Mouse (Mus musculus) lung, postnatal 36 days (tissue): ENCODE data around the gene Hnrnpdl.

Experiments
- DNase-seq: peaks from one replicate; pipeline ENCODE4 v3.0.0; 2022; ENCODE audit warnings: mixed read lengths

Hnrnpdl gene

GRCm38 (mm10) chr5:100046096-100046495 lies 6.6 kb upstream of the Hnrnpdl start:
- no peak for DNase-seq

- DNase-seq: no peak
These were observed 5.2 kb upstream of the Hnrnpdl start for GRCm38 (mm10) chr5:100044621-100045020.

GRCm38 (mm10) chr5:100044030-100044429 lies 4.6 kb upstream of the Hnrnpdl start:
- DNase-seq: peak; percentile 30

GRCm38 (mm10) chr5:100043361-100043760 lies 3.9 kb upstream of the Hnrnpdl start:
- DNase-seq: peak; percentile 87

GRCm38 (mm10) chr5:100042467-100042866 lies 3.0 kb upstream of the Hnrnpdl start:
- DNase-seq: peak; percentile 43

GRCm38 (mm10) chr5:100041272-100041671 lies 1.8 kb upstream of the Hnrnpdl start:
- no peak for DNase-seq

GRCm38 (mm10) chr5:100040281-100040784 lies 869 bp upstream of the Hnrnpdl start:
- peak; percentile 39 for DNase-seq

GRCm38 (mm10) chr5:100038714-100039601 lies 506 bp downstream of the Hnrnpdl start:
- DNase-seq: peak; percentile 94

GRCm38 (mm10) chr5:100037965-100038713 lies 1.3 kb downstream of the Hnrnpdl start:
- peak; percentile 92 for DNase-seq

- peak; percentile 56 for DNase-seq
These were observed 2.8 kb downstream of the Hnrnpdl start for GRCm38 (mm10) chr5:100036681-100037080.

- DNase-seq: no peak
These were observed 3.5 kb downstream of the Hnrnpdl start for GRCm38 (mm10) chr5:100035950-100036349.

- no peak for DNase-seq
These were observed 6.8 kb downstream of the Hnrnpdl start for GRCm38 (mm10) chr5:100032646-100033045.

GRCm38 (mm10) chr5:100032107-100032506 lies 7.4 kb downstream of the Hnrnpdl start:
- no peak for DNase-seq

GRCm38 (mm10) chr5:100030069-100030468 lies 9.4 kb downstream of the Hnrnpdl start:
- DNase-seq: peak; percentile 55

- DNase-seq: no peak
These were observed 14.6 kb downstream of the Hnrnpdl start for GRCm38 (mm10) chr5:100024868-100025267.

GRCm38 (mm10) chr5:100024403-100024802 lies 15.1 kb downstream of the Hnrnpdl start:
- DNase-seq: no peak

- DNase-seq: no peak
These were observed 19.4 kb downstream of the Hnrnpdl start for GRCm38 (mm10) chr5:100020089-100020488.

- no peak for DNase-seq
These were observed 26.9 kb downstream of the Hnrnpdl start for GRCm38 (mm10) chr5:100012599-100012998.

GRCm38 (mm10) chr5:100008485-100008884 lies 31.0 kb downstream of the Hnrnpdl start:
- DNase-seq: no peak

- DNase-seq: peak; percentile 29
These were observed 32.5 kb downstream of the Hnrnpdl start for GRCm38 (mm10) chr5:100007040-100007375.

GRCm38 (mm10) chr5:100006324-100007039 lies 33.0 kb downstream of the Hnrnpdl start:
- no peak for DNase-seq

GRCm38 (mm10) chr5:100005896-100006295 lies 33.6 kb downstream of the Hnrnpdl start:
- no peak for DNase-seq

GRCm38 (mm10) chr5:100005431-100005830 lies 34.0 kb downstream of the Hnrnpdl start:
- no peak for DNase-seq
